Mouse (Mus musculus): ENCODE data around the gene Abca4.
"Not testable (repeated sequence)": the region's sequence is repeated elsewhere in the genome, so short reads cannot be mapped to it uniquely, and the experiment has no call there.

Abca4 gene

DNA sequence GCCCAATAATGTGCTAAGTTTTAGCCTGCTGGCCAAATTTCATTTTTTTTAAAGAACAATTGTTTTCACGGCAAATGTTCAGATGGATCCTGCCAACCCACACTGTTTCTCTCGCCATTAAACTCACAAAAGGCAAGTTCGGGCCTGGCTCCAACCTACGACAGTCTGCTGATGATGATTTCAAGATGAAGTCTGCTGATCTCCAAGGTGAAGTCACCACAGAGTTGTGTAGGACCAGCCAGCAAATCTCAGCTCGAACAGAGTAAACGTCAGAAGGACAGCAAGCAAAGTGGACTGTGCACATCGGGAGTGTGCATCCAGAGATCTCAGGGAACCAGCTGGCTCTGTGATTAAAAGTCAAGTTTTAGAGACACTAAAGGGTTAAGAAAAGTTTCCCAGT, 166.6 kb downstream of the Abca4 start:
- DNase-seq (ENCODE audit: low spot score in 2 of 2), result no peak

DNA sequence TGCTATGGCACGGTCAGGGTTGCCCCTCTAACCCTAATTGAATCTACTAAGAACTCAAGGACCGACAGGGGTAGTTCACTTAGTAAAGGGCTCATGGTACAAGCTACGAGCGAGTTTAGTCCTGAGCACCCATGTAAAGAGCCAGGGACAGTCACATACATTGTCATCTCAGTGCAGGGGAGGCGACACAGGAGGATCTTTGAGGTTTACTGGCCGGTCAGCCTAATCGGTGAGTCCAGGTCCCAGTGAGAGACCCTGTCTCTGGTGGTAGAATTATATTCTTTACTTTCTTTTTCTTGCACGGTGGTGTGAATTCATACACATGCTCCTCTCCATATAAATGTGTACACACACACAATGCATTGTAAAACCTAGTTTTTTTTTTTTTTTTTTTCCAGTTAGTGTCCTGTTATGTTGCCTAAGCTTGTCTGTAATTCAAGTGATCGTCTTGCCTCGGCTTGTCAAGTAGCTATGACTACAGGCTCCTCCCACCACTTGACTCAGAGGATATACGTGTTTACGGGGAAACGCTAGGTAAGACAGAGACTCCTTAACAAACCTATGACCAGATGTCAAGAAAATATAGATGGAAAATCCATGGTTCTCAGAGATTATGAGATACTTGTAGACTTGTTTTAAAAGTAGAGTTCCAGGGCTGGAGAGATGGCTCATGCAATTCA, 167.3 kb downstream of the Abca4 start:
- DNase-seq (ENCODE audit: low spot score in 2 of 2), result no peak

GRCm38 (mm10) chr3:122221240-122222036, 177.2 kb downstream of the Abca4 start:
- no peak for DNase-seq (ENCODE audit: low spot score in 2 of 2)

- DNase-seq (ENCODE audit: low spot score in 2 of 2), result not testable (repeated sequence)
Measured at GRCm38 (mm10) chr3:122226972-122227371, 182.7 kb downstream of the Abca4 start.
